Mouse (Mus musculus) limb, embryonic 15.5 days (tissue): ENCODE results near the gene Scgb1c1. TPM values are rescaled to one million over a fixed set of nuclear protein-coding genes. Genes with fewer than 3 reads are reported as not detected.

Source experiments
- ATAC-seq: fragments of 200-750 bp; cut with Nextera tagmentation; 2 replicates; pipeline ENCODE4 v1.8.0; 2017; ENCODE audit warnings: low read depth, moderate TSS enrichment; ENCODE audit not compliant: insufficient number of reproducible peaks, low FRiP score, low TSS enrichment
- H3K27ac ChIP-seq: fragments of 300-500 bp; sonication (generic); 2 replicates; pipeline ENCODE4 v1.5.1; 2015; ENCODE audit warnings: moderate library complexity, mild to moderate bottlenecking, inconsistent platforms
- H3K27me3 ChIP-seq: fragments of 300-500 bp; sonication (generic); 2 replicates; pipeline ENCODE4 v1.6.1; 2015; ENCODE audit warnings: inconsistent platforms
- H3K36me3 ChIP-seq: fragments of 300-500 bp; sonication (generic); 2 replicates; pipeline ENCODE4 v1.6.1; 2015; ENCODE audit warnings: inconsistent platforms
- H3K4me1 ChIP-seq: fragments of 300-500 bp; sonication (generic); 2 replicates; pipeline ENCODE4 v1.6.1; 2015; ENCODE audit warnings: inconsistent platforms
- H3K4me2 ChIP-seq: fragments of 300-500 bp; sonication (generic); 2 replicates; pipeline ENCODE4 v1.6.1; 2015; ENCODE audit warnings: mild to moderate bottlenecking, inconsistent platforms
- H3K4me3 ChIP-seq: fragments of 300-500 bp; sonication (generic); 2 replicates; pipeline ENCODE4 v1.5.1; 2015; ENCODE audit warnings: mild to moderate bottlenecking, inconsistent platforms
- H3K9ac ChIP-seq: fragments of 300-500 bp; sonication (generic); 2 replicates; pipeline ENCODE4 v1.6.1; 2015; ENCODE audit warnings: inconsistent platforms
- H3K9me3 ChIP-seq: fragments of 300-500 bp; sonication (generic); 2 replicates; pipeline ENCODE4 v1.6.1; 2016; ENCODE audit warnings: inconsistent platforms
- WGBS: fragments of 180-500 bp; shearing (Covaris S2); methylation state at CpG from one replicate; pipeline ENCODE4 v1.1.7; 2015; 5-methylcytosine and 5-hydroxymethylcytosine counted together
- polyA plus RNA-seq: library from polyadenylated mRNA; unstranded; fragments of >200 nt; fragmentation: Nextera tagmentation; extraction: Ambion mirVana; gene quantifications from 2 replicates; pipeline ENCODE4 v1.2.1, GENCODE M21; 2015

Gene Scgb1c1
- polyA plus RNA-seq, 1 experiment from 2014 or later: not detected

GRCm38 (mm10) chr7:140828171-140828881 is 17.0 kb upstream of the Scgb1c1 start:
- Histone ChIP-seq H3K4me3 (no peak overlapping the region), H3K9ac (no peak overlapping the region), H3K36me3 (no peaks in the 10 kb centered on the region), H3K9me3 (no peaks in the 10 kb centered on the region), H3K4me1 (no peaks in the 10 kb centered on the region), H3K27ac (no peak overlapping the region), H3K27me3 (no peaks in the 10 kb centered on the region), H3K4me2 (no peak overlapping the region)
- no peak for ATAC-seq
- 30% methylated on average over 8 of the region's 8 CpGs for WGBS

- H3K4me1 ChIP-seq: no peaks in the 10 kb centered on the region
- H3K36me3 ChIP-seq: no peaks in the 10 kb centered on the region
- 0 out of 2 replicates have a peak, but pooled peaks cover 5% of the 10 kb centered on the region for H3K27me3 ChIP-seq
- no peaks in the 10 kb centered on the region for H3K9me3 ChIP-seq
- WGBS: 67% methylated on average over 6 of the region's 6 CpGs
- no peak for ATAC-seq
- H3K4me2 ChIP-seq: no peak overlapping the region
- H3K9ac ChIP-seq: no peak overlapping the region
- no peak overlapping the region for H3K27ac ChIP-seq
- H3K4me3 ChIP-seq: no peak overlapping the region
These were observed 13.9 kb upstream of the Scgb1c1 start for GRCm38 (mm10) chr7:140831447-140831846.

GRCm38 (mm10) chr7:140833341-140833740 is 12.0 kb upstream of the Scgb1c1 start:
- no peaks in the 10 kb centered on the region for H3K4me1 ChIP-seq
- H3K4me2 ChIP-seq: no peak overlapping the region
- H3K36me3 ChIP-seq: no peaks in the 10 kb centered on the region
- no peak overlapping the region for H3K27ac ChIP-seq
- no peak for ATAC-seq
- H3K9ac ChIP-seq: no peak overlapping the region
- 0 out of 2 replicates have a peak, but pooled peaks cover 5% of the 10 kb centered on the region for H3K27me3 ChIP-seq
- WGBS: 83% methylated on average over 4 of the region's 4 CpGs
- no peak overlapping the region for H3K4me3 ChIP-seq
- H3K9me3 ChIP-seq: no peaks in the 10 kb centered on the region

GRCm38 (mm10) chr7:140834968-140835757 is 10.2 kb upstream of the Scgb1c1 start, which contains the start of gene Urah:
Gene Urah (plus strand): TSS chr7:140835018.
- H3K9ac ChIP-seq: no peak within 1 kb of the TSS
- ATAC-seq: peak; percentile 26; the same call in 1 of the 2 replicates
- H3K4me2 ChIP-seq: no peak within 1 kb of the TSS
- no peak within 1 kb of the TSS for H3K27ac ChIP-seq
- no peaks in the 10 kb centered on the region for H3K36me3 ChIP-seq
- no peaks in the 10 kb centered on the region for H3K9me3 ChIP-seq
- 43% methylated on average over 20 of the region's 20 CpGs for WGBS
- H3K4me1 ChIP-seq: no peaks in the 10 kb centered on the region
- no peak within 1 kb of the TSS for H3K4me3 ChIP-seq
- H3K27me3 ChIP-seq: 0 out of 2 replicates have a peak, but pooled peaks cover 5% of the 10 kb centered on the region

GRCm38 (mm10) chr7:140835758-140836087 is 9.6 kb upstream of the Scgb1c1 start:
- H3K4me2 ChIP-seq: no peak overlapping the region
- H3K9ac ChIP-seq: no peak overlapping the region
- H3K9me3 ChIP-seq: no peaks in the 10 kb centered on the region
- no peak overlapping the region for H3K4me3 ChIP-seq
- 76% methylated on average over 2 of the region's 2 CpGs for WGBS
- H3K4me1 ChIP-seq: no peaks in the 10 kb centered on the region
- 0 out of 2 replicates have a peak, but pooled peaks cover 5% of the 10 kb centered on the region for H3K27me3 ChIP-seq
- 0 out of 2 replicates have a peak, but pooled peaks have one; percentile 1 for ATAC-seq
- H3K27ac ChIP-seq: no peak overlapping the region
- no peaks in the 10 kb centered on the region for H3K36me3 ChIP-seq

- Histone ChIP-seq H3K9me3 (no peaks in the 10 kb centered on the region), H3K27ac (no peak overlapping the region), H3K27me3 (peaks cover 5% of the 10 kb centered on the region; the same call in 1 of the 2 replicates), H3K9ac (no peak overlapping the region), H3K4me1 (no peaks in the 10 kb centered on the region), H3K4me2 (no peak overlapping the region), H3K36me3 (no peaks in the 10 kb centered on the region), H3K4me3 (no peak overlapping the region)
- ATAC-seq: no peak
- 77% methylated on average over 9 of the region's 9 CpGs for WGBS
These were observed 8.9 kb upstream of the Scgb1c1 start for GRCm38 (mm10) chr7:140836243-140837115.

GRCm38 (mm10) chr7:140839556-140839955 is 5.8 kb upstream of the Scgb1c1 start:
- Histone ChIP-seq H3K36me3 (no peaks in the 10 kb centered on the region), H3K9me3 (no peaks in the 10 kb centered on the region), H3K4me1 (no peaks in the 10 kb centered on the region), H3K4me2 (no peak overlapping the region), H3K9ac (no peak overlapping the region), H3K4me3 (no peak overlapping the region), H3K27me3 (peaks cover 29% of the 10 kb centered on the region), H3K27ac (no peak overlapping the region)
- 48% methylated on average over 5 of the region's 5 CpGs for WGBS
- ATAC-seq: no peak

GRCm38 (mm10) chr7:140840750-140841735 is 4.3 kb upstream of the Scgb1c1 start:
- ATAC-seq: no peak
- peaks cover 24% of the 10 kb centered on the region for H3K27me3 ChIP-seq
- 0 out of 2 replicates have a peak, but pooled peaks cover 4% of the 10 kb centered on the region for H3K4me1 ChIP-seq
- WGBS: 34% methylated on average over 19 of the region's 19 CpGs
- no peak overlapping the region for H3K4me3 ChIP-seq
- H3K9ac ChIP-seq: no peak overlapping the region
- H3K4me2 ChIP-seq: no peak overlapping the region
- H3K27ac ChIP-seq: no peak overlapping the region
- H3K36me3 ChIP-seq: no peaks in the 10 kb centered on the region
- no peaks in the 10 kb centered on the region for H3K9me3 ChIP-seq

- Histone ChIP-seq H3K4me2 (no peak overlapping the region), H3K27me3 (peaks cover 30% of the 10 kb centered on the region), H3K36me3 (no peaks in the 10 kb centered on the region), H3K9me3 (no peaks in the 10 kb centered on the region), H3K9ac (no peak overlapping the region), H3K27ac (no peak overlapping the region), H3K4me3 (no peak overlapping the region), H3K4me1 (peaks cover 11% of the 10 kb centered on the region; the same call in 1 of the 2 replicates)
- ATAC-seq: no peak
- WGBS: 75% methylated on average over 7 of the region's 7 CpGs
These were observed 1.5 kb upstream of the Scgb1c1 start for GRCm38 (mm10) chr7:140843806-140844205.

- H3K9ac ChIP-seq: no peak overlapping the region
- 42% methylated on average over 4 of the region's 4 CpGs for WGBS
- ATAC-seq: no peak
- H3K4me2 ChIP-seq: no peak overlapping the region
- H3K4me1 ChIP-seq: peaks cover 11% of the 10 kb centered on the region; the same call in 1 of the 2 replicates
- no peaks in the 10 kb centered on the region for H3K36me3 ChIP-seq
- H3K27ac ChIP-seq: no peak overlapping the region
- no peaks in the 10 kb centered on the region for H3K9me3 ChIP-seq
- no peak overlapping the region for H3K4me3 ChIP-seq
- H3K27me3 ChIP-seq: peaks cover 30% of the 10 kb centered on the region
These were observed 336 bp downstream of the Scgb1c1 start for GRCm38 (mm10) chr7:140845683-140846082.
